Mouse (Mus musculus): ENCODE measurements around the gene Sec23b.

DNA sequence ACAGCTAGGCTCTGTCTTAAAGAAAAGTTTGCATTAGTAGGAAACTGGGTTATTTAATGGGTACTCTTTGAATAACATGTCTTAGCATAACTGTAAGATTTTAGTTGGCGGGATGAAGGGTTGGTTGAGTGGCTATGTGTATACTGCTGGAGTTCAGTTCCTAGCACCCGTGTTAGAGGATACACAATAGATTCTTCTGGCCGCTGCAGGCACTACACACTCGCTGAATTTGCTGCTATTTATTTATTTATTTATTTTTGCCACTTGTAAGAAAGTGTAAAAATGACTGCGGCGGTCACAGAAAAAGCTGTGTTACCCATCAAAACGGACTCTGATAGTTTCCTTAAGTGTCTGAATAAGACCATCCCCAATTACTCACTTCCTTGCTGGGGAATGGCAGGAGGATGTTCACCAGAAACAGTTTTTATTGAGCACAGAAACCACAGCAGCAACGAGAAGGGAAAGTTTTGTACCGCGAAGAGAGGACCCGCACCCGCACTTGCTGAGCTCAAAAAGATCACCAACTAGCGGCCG lies 676 bp upstream of the Sec23b start:
- TF ChIP-seq CTCF (IDR thresholded peaks at IDR 0.05; ENCODE audit: low read depth, low read length) = no peak
- TF ChIP-seq POLR2A (IDR thresholded peaks at IDR 0.05; ENCODE audit: insufficient read depth, low read length) = no peak
- TF ChIP-seq EP300 (IDR thresholded peaks at IDR 0.05; ENCODE audit: insufficient read depth, low read depth, low read length) = no peak
